Mouse (Mus musculus) testis, adult 2 months (tissue): ENCODE measurements around the gene Sh3bgrl.

Experiments
- CTCF ChIP-seq: fragments of 200-500 bp; IDR thresholded peaks from 2 replicates; pipeline ENCODE4 v1.5.1; 2012; ENCODE audit warnings: low read depth, mild to moderate bottlenecking, inconsistent platforms, low read length, moderate library complexity; ENCODE audit not compliant: control insufficient read depth, insufficient read depth, insufficient replicate concordance
- POLR2A ChIP-seq: fragments of 200-500 bp; IDR thresholded peaks from 2 replicates; pipeline ENCODE4 v1.6.1; 2012; ENCODE audit warnings: low read depth, mild to moderate bottlenecking, inconsistent platforms, low read length, moderate library complexity; ENCODE audit not compliant: control insufficient read depth

- no peak for TF ChIP-seq CTCF
- TF ChIP-seq POLR2A, result no peak
These were observed 42.1 kb downstream of the Sh3bgrl start for GRCm38 (mm10) chrX:109137295-109137694.
